Mouse (Mus musculus) heart, adult 8-10 months (tissue): ENCODE data around the gene Rnf141. TPM values are rescaled to one million over a fixed set of nuclear protein-coding genes. Genes with fewer than 3 reads are reported as not detected.

Experiments used
- DNase-seq: peaks from one replicate; pipeline ENCODE4 v3.0.0; 2022; ENCODE audit warnings: low spot score
- total RNA-seq, 4 experiments: library from RNA; stranded (reverse); gene quantifications; 2 replicates each; pipeline ENCODE4 v1.2.4; 2022

Gene Rnf141
- total RNA-seq, 4 experiments from 2014 or later, result 36.4 to 44.5 (median 39.8) TPM

DNA sequence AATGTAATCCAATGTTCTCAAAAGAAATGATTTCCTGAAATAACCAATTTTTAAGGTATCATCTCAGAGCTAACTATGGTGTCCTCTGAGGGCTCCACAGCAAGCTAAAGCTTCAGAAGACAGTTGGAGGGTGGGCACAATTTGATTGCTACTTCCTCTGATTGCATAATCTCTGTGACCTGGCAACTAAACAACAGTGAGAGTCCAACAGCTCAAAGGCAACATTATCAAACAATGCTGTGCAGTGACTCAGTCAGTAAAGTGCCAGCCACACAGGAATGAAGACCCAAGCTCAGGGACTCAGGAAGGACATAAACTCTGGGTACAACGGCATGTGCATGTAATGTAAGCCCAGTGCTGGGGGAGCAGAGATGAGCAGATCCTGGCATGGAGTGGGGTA lies 11.2 kb downstream of the Rnf141 start:
- DNase-seq, result no peak

DNA sequence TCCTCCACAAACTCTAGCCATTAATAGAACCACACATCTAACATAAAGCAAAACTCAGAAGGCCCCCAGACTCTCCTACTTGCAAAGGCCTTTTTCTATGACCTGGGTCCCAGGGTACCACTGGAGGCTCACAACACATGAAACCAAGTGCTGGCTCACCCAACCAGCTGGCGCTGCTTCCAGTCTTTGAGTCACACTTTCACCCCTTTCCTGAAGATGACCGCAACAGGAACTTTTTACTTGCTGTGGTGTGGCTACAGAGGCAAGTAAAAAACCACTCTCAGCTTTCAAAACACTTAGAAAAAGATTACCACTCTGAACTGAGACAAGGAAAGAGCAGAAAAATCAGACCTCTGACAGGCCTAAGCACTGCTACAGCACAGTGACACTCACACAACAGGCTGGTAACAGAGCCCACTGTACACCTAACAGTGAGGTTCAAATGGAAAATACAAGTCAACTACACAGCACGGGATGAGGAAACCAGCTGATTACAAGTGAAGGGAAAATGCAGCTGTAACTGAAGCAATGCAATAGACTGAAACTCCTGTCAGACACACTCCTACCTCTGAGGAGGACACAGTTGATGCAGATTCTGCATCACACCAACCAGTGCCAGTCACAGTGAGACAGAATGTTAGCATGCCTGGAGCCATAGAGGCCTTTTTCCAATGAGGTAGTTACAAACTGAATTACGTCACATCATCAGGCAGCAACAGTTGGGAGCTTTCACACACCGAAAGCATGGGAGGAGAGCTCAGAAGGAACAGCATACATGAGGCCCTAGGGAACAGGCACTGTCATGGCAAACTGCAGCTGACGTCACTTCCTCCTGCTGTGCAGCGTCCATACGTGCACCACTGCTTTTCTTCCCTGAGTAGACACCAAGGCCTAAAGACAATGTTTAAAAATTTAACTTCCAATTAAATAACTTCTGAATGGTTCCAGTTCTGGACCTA lies 20.0 kb downstream of the Rnf141 start:
- no peak for DNase-seq

DNA sequence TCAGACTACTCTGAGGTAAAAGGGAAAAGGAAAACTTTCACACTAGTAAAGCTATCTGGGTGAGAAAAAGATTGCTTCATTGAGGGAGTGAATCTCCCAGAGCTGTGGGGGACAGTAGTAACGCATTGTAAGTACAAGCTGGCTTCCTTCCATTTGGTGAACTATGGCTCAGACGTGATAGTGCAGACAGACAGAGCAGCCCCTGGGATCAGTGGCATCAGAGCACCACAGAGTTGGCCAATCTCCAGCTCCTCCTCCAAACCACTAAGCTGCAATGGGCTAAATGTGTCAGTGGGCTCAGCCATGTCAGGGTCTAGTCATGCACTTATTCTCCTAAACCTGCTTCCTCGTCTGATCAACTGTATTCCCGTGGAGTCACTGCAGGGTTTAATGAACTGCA lies 20.7 kb downstream of the Rnf141 start:
- no peak for DNase-seq

DNA sequence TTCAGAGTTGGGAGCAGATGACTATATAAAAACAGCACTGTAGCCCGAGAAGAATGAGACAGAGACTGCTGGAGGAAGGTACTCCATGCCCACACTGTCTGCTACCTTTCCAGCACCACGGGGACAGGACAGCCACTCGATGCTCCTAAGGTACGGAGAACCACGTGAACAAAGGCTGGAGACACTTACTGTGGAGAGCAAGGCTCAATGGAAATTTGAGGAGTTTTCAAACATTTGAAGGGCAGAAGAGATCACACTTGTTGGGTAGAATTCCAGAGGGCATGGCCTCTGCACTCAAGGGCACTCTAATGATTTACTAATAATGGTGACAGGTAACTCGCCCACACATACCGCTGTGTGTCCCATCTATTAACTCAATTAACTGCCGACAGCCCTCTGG lies 21.2 kb downstream of the Rnf141 start:
- DNase-seq, result no peak

- DNase-seq, result no peak
Measured at GRCm38 (mm10) chr7:110822055-110822454, 22.2 kb downstream of the Rnf141 start.

DNA sequence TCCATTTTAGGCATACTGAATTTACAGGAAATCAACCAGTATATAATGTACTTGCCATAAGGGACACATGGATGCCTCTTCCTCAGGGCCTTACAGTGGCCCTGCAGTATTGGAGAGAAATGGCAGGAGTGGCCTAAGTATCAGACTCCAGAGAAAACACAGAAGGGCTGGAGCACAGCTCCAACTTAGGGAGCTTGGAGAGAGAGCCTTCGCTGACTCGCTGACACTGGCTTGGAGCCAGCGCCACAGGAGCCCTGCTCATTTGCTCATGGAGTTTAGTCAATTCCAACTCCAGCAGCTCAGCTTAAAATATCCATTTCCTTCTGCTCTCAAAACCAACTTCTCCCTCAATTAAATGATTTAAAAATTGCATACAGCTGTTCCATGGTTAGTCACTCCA lies 22.6 kb downstream of the Rnf141 start:
- no peak for DNase-seq

DNA sequence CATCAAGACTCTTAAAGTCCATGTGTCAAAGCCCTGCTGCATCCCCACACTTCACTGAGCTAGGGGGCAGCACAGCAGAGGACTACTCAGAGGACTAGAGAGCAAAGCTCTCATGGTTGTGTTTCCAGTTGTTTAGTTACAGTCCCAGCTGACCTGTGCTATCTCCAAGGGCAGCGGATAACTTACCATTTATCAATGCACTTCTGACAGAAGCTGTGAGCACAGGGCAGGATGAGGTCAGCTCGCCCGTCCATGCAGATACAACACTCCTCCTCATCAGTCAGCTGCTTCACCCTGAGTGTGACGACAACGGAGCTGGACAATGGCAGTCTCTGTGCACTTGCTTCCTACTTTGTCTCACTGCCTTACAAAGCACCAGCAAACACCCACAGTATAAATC lies 23.2 kb downstream of the Rnf141 start:
- DNase-seq, result no peak

DNA sequence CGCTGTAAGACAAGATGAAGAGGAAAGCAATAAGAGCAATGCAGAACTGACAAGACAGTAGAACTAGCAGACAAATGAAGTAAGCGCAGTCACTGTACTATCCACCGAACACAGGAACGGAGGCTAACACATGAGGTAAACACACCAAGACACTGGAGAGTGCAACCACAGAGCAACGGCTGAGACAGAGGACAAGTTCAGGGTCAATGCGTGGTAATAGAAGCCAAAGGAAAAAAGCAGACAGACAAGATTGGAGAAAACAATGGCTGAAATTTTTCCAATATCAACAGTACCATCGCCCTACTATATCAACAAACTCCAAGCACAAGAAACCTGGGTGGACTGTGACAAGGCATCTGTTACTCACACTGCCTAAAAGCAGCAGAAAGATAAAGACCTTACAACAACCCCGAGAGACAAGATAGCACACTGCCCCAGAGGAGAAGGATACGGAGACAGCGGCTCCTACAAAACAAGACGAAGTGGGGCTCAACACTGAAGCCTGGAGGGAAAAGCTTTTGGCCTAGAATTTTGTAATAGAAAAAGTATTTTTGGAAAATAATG lies 25.4 kb downstream of the Rnf141 start:
- no peak for DNase-seq

DNA sequence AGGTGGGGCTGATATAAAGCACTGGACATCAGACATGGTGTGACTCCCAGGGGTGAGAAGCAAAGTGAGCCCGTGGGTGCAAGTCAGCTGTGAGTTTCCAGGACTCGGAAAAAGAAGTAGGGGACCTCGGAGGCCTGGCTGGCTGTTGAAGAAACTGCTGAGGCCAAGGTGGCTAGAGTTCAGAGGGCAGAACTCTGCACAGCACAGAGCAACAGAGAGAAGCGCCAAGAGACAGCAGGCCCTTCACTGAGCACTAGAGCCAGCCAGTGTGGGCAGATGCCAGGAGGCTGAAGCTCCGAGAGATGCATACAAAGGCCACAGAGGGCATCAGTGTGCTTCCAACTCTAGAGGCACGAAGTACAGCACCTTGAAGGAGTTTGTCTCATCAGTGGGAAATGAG lies 26.1 kb downstream of the Rnf141 start:
- no peak for DNase-seq

DNA sequence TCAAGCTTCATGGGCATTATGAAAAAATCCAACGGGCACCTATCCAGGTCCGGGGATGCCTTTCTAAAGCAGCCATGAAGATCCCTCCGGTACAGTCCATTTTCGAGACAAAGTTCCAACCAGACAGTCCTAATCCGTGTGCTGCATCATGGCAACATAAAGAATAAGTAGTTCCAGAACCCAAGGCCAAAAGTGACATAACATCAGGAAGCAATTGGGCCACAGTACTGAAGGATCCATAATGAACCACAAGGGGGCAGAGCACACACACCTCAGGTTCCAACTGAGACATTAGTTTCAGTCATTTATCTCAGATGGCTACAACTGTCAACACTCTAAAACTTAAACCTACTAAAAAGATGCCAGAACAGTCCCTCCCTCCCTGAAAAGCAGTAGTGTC lies 28.2 kb downstream of the Rnf141 start:
- peak; percentile 46 for DNase-seq

DNA sequence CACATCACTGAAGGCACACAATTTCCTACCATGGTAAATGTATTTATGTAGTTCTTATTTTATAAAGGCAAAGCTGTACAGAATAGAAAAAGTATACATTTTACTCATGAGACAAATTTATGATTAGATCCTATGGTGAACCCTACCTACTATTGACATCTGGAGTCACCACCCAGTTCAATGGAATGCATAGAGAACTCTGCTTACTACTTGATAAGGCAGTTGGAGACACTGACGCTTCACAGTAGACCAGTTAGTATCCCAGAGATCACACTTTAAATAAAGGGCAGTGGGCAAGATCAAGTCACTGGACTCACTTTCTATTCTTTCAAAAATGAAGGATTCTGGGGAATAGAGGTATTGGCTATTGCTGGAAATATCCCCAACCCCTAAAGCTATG lies 30.3 kb downstream of the Rnf141 start:
- DNase-seq, result no peak

- DNase-seq, result no peak
Measured at GRCm38 (mm10) chr7:110811529-110811928, 32.7 kb downstream of the Rnf141 start.

DNA sequence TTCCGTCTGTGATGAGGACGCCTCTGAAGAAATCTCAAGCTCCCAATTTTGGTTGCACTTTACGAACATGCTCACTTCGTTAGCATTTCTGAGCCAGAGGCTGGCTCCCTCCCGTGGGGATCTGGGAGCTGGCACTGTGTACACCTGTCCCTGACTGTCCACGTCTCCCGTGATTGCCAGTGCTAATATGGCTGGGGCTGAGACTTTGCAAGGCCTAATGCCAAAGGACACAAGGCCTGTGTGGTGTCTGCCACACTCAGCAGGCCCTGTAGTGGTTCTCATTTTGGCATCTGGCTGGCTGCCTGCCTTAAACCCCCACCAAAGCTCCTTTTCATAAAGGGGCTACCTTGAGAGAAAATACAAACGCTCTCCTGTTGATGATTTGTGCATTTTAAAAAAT lies 33.3 kb downstream of the Rnf141 start:
- no peak for DNase-seq

DNA sequence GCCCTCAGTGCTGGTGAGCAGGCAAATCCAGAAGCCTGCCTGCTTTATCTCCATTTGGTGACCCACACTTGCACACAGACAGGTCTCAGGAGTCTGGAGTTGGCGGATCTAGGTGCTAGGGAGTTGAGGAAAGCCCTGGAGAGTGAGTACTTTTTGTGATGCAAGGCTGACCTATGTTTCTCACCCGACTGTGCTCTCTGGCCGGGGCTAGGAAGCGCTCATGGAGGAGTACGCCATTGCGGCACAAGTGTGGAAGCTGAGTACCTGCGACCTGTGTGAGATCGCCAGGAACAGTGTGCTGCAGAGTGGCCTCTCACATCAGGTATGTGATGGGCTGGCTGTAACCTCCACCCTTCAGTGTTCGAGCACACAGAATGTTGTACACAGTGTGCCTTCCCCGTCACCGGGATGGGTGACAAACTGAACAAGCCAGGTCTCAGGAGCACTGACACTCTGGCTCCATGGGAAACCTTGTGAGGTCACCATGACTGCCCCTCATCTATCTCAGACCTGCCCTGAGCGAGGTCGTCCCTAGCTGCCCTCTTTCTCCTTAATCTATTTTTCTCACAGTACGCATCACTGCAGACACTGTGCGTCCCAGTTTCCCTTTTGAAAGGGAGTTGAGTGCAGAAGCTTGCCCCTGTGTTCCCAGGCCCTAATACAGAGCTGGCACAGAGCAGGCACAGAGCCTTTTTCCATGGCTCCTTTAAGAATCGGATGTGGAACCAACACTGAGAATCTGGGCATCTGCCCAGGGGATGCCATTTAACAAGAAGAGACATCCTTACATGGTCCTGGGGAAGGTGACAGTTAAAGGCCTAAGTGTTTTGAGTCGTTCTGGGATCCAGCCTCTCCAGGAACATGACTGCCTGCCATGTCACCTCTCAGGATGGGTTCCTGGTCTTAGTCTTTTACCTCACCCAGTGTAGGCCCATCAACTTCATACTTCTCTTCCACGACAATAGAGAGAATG lies 34.4 kb downstream of the Rnf141 start:
- DNase-seq, result no peak

- no peak for DNase-seq
Measured at GRCm38 (mm10) chr7:110808962-110809361, 35.3 kb downstream of the Rnf141 start.

DNA sequence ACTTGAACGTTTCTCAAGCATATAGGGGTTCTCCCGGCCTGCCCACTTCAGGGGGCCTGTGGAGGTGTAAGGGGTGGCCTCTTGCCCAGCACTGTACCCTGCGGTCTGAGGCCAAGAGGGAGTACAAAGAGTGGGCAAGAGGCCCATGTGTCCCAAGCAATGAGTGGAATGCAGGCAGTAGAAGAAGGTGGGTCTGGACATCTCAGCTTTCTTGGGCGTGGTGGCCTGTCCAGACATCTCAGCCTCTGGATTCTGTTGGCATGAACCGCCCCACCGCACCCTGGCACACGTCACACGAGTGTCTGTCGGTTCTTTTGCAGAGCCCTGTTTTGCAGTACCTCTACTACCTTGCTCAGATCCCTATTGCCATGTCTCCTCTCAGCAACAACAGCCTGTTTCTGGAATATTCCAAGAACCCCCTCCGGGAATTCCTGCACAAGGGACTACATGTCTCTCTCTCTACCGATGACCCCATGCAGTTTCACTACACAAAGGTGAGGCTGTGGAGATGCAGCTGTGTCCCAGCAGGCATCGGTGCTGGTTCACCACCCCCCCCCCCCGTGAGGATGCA lies 36.7 kb downstream of the Rnf141 start:
- DNase-seq, result no peak

DNA sequence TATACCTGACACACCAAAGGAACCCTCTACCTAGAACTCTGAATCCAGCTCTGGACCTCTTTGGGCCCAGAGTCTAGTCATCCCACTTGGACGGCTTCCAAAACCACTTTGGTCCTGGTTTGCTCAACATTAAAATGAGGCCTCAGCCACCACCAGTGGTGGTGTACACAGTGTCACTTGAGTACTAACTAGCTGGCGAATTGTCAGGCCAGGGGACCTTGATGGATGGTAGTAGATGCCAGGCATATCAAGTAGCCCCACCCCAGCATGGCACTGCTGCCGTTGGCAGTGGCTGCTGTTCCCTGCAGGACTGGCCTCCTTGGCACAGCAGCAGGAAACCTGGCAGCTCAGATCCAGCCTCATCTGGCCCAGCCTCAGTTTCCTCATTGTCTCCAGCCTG lies 40.0 kb downstream of the Rnf141 start:
- no peak for DNase-seq

DNA sequence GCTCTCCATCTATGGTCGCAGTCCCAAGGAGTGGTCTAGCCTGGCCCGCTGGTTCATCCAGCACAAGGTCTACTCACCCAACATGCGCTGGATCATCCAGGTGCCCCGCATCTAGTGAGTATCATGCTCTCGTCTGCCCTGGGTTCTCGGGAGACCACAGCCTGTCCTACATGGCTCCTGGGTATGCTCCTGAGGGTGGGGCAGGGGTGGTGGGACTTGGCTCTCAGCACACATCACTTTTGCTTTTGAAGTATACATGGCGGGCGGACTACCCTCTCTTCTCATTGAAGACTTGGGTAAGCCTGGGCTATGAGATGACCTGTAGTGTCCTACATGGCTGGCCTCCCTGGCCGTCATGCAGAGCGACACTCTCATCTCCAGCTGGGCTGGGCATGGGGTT lies 41.1 kb downstream of the Rnf141 start:
- no peak for DNase-seq

- DNase-seq, result peak; percentile 87
Measured at GRCm38 (mm10) chr7:110801028-110801427, 43.2 kb downstream of the Rnf141 start.

DNA sequence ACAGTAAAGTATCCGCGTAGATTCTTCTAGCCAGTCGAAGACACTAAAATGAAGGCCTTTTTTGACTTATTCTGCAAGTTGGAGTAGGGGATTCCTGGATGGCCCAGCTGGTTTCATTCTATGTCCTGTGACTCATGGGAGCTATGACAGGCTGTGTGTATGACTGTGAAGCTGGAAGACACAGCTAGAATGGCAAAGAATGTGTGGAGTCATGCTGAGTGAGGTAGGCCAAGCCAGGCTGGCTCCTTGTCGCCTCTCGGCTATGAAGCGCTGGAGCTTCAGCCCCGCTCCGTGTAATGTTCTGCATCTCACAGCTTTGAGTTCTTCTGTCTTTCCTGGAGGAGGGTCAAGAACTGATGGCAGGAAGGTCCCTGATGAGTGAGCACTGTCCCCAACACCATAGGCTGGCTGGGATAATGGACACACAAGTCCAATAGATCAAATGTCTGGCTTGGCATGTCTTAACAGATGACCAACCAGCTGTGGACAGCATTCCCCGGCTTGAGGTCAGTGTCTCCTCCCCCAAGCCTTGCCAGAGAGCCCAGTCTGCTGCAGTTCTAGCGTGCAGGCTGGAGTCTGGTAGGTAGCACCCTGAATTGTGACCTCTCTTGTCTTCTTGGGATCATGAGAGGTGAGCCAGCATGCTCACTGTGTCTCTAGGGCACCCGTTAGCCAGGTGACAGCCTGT lies 46.4 kb downstream of the Rnf141 start:
- no peak for DNase-seq

GRCm38 (mm10) chr7:110796367-110797051 lies 47.7 kb downstream of the Rnf141 start:
- no peak for DNase-seq
